Mouse (Mus musculus): ENCODE results near the gene Fbxw2. TPM values are rescaled to one million over a fixed set of nuclear protein-coding genes. Genes with fewer than 3 reads are reported as not detected.
"Not testable (repeated sequence)": the region's sequence is repeated elsewhere in the genome, so short reads cannot be mapped to it uniquely, and the experiment has no call there.

The Fbxw2 gene
- polyA plus RNA-seq, 1 experiment = 25.0 TPM

- no peak for DNase-seq (ENCODE audit: low read depth, low spot score)
- WGBS = 97% methylated on average over 2 of the region's 2 CpGs
These were observed 7.6 kb downstream of the Fbxw2 start for GRCm38 (mm10) chr2:34818492-34818891.

- DNase-seq (ENCODE audit: low read depth, low spot score) = not testable (repeated sequence)
- 89% methylated on average over 2 of the region's 2 CpGs for WGBS
These were observed 10.2 kb downstream of the Fbxw2 start for GRCm38 (mm10) chr2:34815893-34816292.

GRCm38 (mm10) chr2:34812706-34813105 is 13.4 kb downstream of the Fbxw2 start:
- 75% methylated on average over 7 of the region's 7 CpGs for WGBS
- DNase-seq (ENCODE audit: low read depth, low spot score) = no peak

GRCm38 (mm10) chr2:34810775-34811174 is 15.3 kb downstream of the Fbxw2 start:
- 96% methylated on average over 3 of the region's 3 CpGs for WGBS
- DNase-seq (ENCODE audit: low read depth, low spot score) = no peak

GRCm38 (mm10) chr2:34809568-34809967 is 16.5 kb downstream of the Fbxw2 start:
- no peak for DNase-seq (ENCODE audit: low read depth, low spot score)
- WGBS = 84% methylated on average over 1 of the region's 1 CpGs

GRCm38 (mm10) chr2:34808057-34808456 is 18.1 kb downstream of the Fbxw2 start:
- DNase-seq (ENCODE audit: low read depth, low spot score) = no peak
- 48% methylated on average over 2 of the region's 2 CpGs for WGBS

- no peak for DNase-seq (ENCODE audit: low read depth, low spot score)
- WGBS = 84% methylated on average over 10 of the region's 10 CpGs
These were observed 20.7 kb downstream of the Fbxw2 start for GRCm38 (mm10) chr2:34805364-34805950.

- DNase-seq (ENCODE audit: low read depth, low spot score) = no peak
- 53% methylated on average over 1 of the region's 1 CpGs for WGBS
These were observed 21.3 kb downstream of the Fbxw2 start for GRCm38 (mm10) chr2:34804815-34805214.

- 94% methylated on average over 2 of the region's 2 CpGs for WGBS
- no peak for DNase-seq (ENCODE audit: low read depth, low spot score)
These were observed 21.9 kb downstream of the Fbxw2 start for GRCm38 (mm10) chr2:34804172-34804571.

GRCm38 (mm10) chr2:34803746-34804145 is 22.4 kb downstream of the Fbxw2 start:
- 46% methylated on average over 3 of the region's 3 CpGs for WGBS
- DNase-seq (ENCODE audit: low read depth, low spot score) = no peak

- DNase-seq (ENCODE audit: low read depth, low spot score) = not testable (repeated sequence)
- under 1% methylated on average over 28 of the region's 32 CpGs for WGBS
These were observed 23.4 kb downstream of the Fbxw2 start for GRCm38 (mm10) chr2:34802565-34803245.

- peak; percentile 99 for DNase-seq (ENCODE audit: low read depth, low spot score)
- 7% methylated on average over 39 of the region's 39 CpGs for WGBS
These were observed 24.3 kb downstream of the Fbxw2 start for GRCm38 (mm10) chr2:34801516-34802482.

- 68% methylated on average over 7 of the region's 7 CpGs for WGBS
- no peak for DNase-seq (ENCODE audit: low read depth, low spot score)
These were observed 25.7 kb downstream of the Fbxw2 start for GRCm38 (mm10) chr2:34800371-34800770.

GRCm38 (mm10) chr2:34799357-34800256 is 26.5 kb downstream of the Fbxw2 start, which contains the start of gene Rabepk:
Gene Rabepk (minus strand): TSS chr2:34799912.
- peak; percentile 85 for DNase-seq (ENCODE audit: low read depth, low spot score)
- WGBS = under 1% methylated on average over 44 of the region's 44 CpGs

GRCm38 (mm10) chr2:34795426-34795825 is 30.7 kb downstream of the Fbxw2 start:
- WGBS = 90% methylated on average over 7 of the region's 7 CpGs
- no peak for DNase-seq (ENCODE audit: low read depth, low spot score)

GRCm38 (mm10) chr2:34794511-34794910 is 31.6 kb downstream of the Fbxw2 start:
- no peak for DNase-seq (ENCODE audit: low read depth, low spot score)
- WGBS = 90% methylated on average over 2 of the region's 2 CpGs

GRCm38 (mm10) chr2:34792543-34792942 is 33.6 kb downstream of the Fbxw2 start:
- 95% methylated on average over 2 of the region's 2 CpGs for WGBS
- not testable (repeated sequence) for DNase-seq (ENCODE audit: low read depth, low spot score)

GRCm38 (mm10) chr2:34790282-34790681 is 35.8 kb downstream of the Fbxw2 start:
- 87% methylated on average over 8 of the region's 8 CpGs for WGBS
- no peak for DNase-seq (ENCODE audit: low read depth, low spot score)

GRCm38 (mm10) chr2:34784085-34784484 is 42.0 kb downstream of the Fbxw2 start:
- WGBS = 76% methylated on average over 2 of the region's 2 CpGs
- no peak for DNase-seq (ENCODE audit: low read depth, low spot score)
